Mouse (Mus musculus): Measurements from ENCODE around the gene Pop7.

GRCm38 (mm10) chr5:137514811-137515210 is 12.5 kb upstream of the Pop7 start:
- TF ChIP-seq EP300 (IDR thresholded peaks at IDR 0.05; ENCODE audit: low read depth) = no peak
- TF ChIP-seq CTCF (IDR thresholded peaks at IDR 0.05; ENCODE audit: low read depth) = no peak
